Mouse (Mus musculus): ENCODE results near the gene Sbf2. TPM values are rescaled to one million over a fixed set of nuclear protein-coding genes. Genes with fewer than 3 reads are reported as not detected.
"Not testable (repeated sequence)": the region's sequence is repeated elsewhere in the genome, so short reads cannot be mapped to it uniquely, and the experiment has no call there.

Gene Sbf2
- polyA plus RNA-seq, 1 experiment from 2014 or later = 13.8 TPM

DNA sequence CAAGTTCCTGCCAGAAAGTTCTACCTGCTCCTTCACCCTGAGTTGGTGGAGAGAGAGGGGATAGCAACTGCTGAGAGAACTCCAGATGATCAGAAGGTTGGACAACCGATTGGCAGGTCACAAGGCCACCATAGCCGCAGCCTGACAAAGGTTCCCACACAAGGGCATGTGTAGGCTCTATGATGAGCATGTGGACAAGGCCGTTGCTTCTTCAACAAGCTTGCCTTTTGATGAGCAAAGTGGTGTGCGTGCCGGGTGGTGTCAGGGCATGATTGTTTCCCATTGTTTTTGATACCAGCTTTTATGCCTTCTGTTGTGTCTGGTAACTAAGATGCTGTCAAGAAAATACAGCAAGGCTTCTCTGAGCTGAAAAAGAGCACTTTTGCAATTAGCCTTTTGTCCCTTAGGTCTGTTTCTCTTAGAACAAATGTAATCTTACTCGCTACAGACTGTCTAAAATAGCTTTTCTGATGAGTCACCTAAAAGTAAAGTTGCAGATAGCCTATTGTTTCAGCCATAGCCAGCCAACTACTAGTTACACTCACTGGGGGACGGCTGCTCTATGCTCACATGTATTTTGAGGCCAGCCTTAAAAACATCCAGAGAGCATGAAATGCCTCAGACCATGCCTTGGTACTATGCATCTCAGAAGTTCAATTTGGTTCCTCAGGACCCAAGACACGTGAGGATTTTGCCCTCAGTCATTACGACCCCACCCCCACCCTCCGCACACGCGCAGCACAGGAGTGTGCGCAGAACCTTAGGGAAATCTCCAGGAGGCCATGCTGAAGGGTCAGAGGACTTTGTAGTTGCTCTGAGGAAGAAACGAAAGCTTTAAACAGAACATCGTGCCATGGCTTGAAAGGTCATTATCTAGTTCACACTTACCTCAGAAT lies 33.1 kb upstream of the Sbf2 start:
- H3K9ac ChIP-seq (ENCODE audit: low read depth, low read length) = no peak overlapping the region
- ATAC-seq (replicated peaks; ENCODE audit: low FRiP score) (no peak), DNase-seq (ENCODE audit: low spot score) (no peak)
- H3K4me2 ChIP-seq = no peak overlapping the region
- no peak overlapping the region for H3K4me3 ChIP-seq (ENCODE audit: low read depth, low read length)
- 74% methylated on average over 15 of the region's 15 CpGs for WGBS
- H3K27me3 ChIP-seq (replicated peaks; ENCODE audit: control insufficient read depth, insufficient read depth, low read length) = no peaks in the 10 kb centered on the region
- no peak overlapping the region for H3K27ac ChIP-seq (ENCODE audit: low read depth, low read length)
- H3K9me3 ChIP-seq (ENCODE audit: control insufficient read depth, low read length) = peaks cover 5% of the 10 kb centered on the region; the same call in 1 of the 2 replicates
- H3K4me1 ChIP-seq (replicated peaks; ENCODE audit: control insufficient read depth, insufficient read depth, low read length) = no peaks in the 10 kb centered on the region; the same call in 1 of the 2 replicates
- H3K36me3 ChIP-seq (ENCODE audit: control insufficient read depth, insufficient read depth, low read length) = no peaks in the 10 kb centered on the region; the same call in 1 of the 2 replicates

DNA sequence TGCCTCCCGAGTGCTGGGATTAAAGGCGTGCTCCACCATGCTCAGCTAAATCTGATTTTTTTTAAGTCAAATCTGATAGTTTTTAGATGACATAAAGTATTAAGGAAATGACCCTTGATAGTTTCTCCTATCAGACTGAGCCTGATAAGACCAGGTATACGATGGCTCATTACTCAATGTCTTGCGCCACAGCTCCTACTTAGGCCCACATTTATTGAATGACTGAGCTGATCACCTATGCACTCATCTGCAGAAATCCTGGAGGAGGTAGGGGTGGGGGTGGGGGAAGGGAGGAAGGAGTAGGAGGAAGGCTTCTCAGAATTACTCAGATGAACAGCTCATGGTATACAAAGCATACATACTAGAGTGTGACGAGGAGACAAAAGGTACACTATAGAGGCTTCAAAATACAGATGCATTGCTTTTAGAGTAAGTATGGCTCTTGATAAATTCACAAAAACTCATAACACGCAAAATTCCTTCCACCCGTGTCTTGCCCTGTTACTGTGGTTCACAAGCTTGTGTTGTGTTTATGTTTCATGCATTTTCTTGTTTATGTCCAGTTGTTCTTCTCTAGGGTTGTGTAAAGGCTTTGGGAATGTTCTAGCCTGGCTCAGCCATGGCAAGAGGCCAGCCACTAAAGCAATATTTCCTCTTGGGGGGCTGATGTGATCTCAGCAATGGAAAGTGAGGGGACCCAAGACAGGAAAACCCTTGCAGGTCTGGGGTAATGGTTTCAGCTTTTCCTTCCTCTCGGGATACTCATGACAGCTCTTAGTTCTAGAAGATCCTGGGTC lies 32.1 kb upstream of the Sbf2 start:
- H3K4me1 ChIP-seq (replicated peaks; ENCODE audit: control insufficient read depth, insufficient read depth, low read length) = no peaks in the 10 kb centered on the region; the same call in none of the 2 replicates
- no peaks in the 10 kb centered on the region; the same call in 1 of the 2 replicates for H3K36me3 ChIP-seq (ENCODE audit: control insufficient read depth, insufficient read depth, low read length)
- ATAC-seq (replicated peaks; ENCODE audit: low FRiP score) (no peak), DNase-seq (ENCODE audit: low spot score) (no peak)
- no peak overlapping the region for H3K27ac ChIP-seq (ENCODE audit: low read depth, low read length)
- no peak overlapping the region for H3K9ac ChIP-seq (ENCODE audit: low read depth, low read length)
- peaks cover 5% of the 10 kb centered on the region; the same call in 1 of the 2 replicates for H3K9me3 ChIP-seq (ENCODE audit: control insufficient read depth, low read length)
- H3K27me3 ChIP-seq (replicated peaks; ENCODE audit: control insufficient read depth, insufficient read depth, low read length) = no peaks in the 10 kb centered on the region
- no peak overlapping the region for H3K4me3 ChIP-seq (ENCODE audit: low read depth, low read length)
- WGBS = 78% methylated on average over 8 of the region's 8 CpGs
- H3K4me2 ChIP-seq = no peak overlapping the region

DNA sequence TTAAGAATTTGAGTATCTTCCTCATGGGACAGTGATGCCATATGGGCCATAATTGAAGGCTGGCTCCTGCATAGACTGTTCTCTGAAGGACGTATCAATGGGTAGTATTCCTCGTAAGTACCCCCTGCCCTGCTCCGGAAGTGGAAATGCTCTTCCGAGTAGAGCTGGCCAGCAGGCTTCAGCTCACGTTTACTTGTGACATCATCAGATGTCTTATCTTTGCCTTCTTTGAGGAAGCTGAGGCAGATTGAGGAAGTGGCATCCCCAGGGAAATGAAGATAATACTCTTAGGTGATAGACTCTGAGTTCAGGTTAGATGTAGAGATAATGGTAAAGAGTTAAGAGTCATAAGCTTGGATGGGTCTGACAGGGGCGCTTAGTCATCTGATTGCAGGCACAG lies 31.1 kb upstream of the Sbf2 start:
- no peak for ATAC-seq (replicated peaks; ENCODE audit: low FRiP score)
- 48% methylated on average over 6 of the region's 6 CpGs for WGBS
- no peaks in the 10 kb centered on the region for H3K27me3 ChIP-seq (replicated peaks; ENCODE audit: control insufficient read depth, insufficient read depth, low read length)
- no peak overlapping the region for H3K4me2 ChIP-seq
- H3K27ac ChIP-seq (ENCODE audit: low read depth, low read length) = no peak overlapping the region
- H3K9me3 ChIP-seq (ENCODE audit: control insufficient read depth, low read length) = peaks cover 5% of the 10 kb centered on the region; the same call in 1 of the 2 replicates
- H3K9ac ChIP-seq (ENCODE audit: low read depth, low read length) = no peak overlapping the region
- H3K36me3 ChIP-seq (ENCODE audit: control insufficient read depth, insufficient read depth, low read length) = no peaks in the 10 kb centered on the region; the same call in 1 of the 2 replicates
- DNase-seq (ENCODE audit: low spot score) = no peak
- no peaks in the 10 kb centered on the region; the same call in none of the 2 replicates for H3K4me1 ChIP-seq (replicated peaks; ENCODE audit: control insufficient read depth, insufficient read depth, low read length)
- no peak overlapping the region for H3K4me3 ChIP-seq (ENCODE audit: low read depth, low read length)

DNA sequence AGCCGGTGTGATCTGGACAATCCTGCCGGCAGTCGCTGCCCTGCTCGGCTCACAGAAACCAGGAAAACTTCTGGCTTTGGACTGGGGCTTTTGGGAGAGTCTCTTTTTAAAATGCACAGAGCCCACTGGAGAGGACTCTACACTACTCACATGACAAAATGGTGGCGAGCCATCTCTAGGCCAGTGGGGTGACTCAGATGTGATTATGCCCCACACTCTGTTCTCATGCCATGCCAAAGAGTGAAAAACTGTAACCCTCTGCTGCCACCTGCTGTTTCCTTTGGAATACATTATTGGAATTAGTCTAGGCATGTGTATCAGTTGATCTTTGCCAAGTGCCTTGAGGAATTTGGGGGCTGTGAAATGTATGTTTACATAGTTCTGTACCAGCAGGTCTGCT lies 30.6 kb upstream of the Sbf2 start:
- ATAC-seq (replicated peaks; ENCODE audit: low FRiP score) (no peak), DNase-seq (ENCODE audit: low spot score) (no peak)
- Histone ChIP-seq H3K27ac (ENCODE audit: low read depth, low read length) (no peak overlapping the region), H3K4me2 (no peak overlapping the region), H3K36me3 (ENCODE audit: control insufficient read depth, insufficient read depth, low read length) (no peaks in the 10 kb centered on the region; the same call in 1 of the 2 replicates), H3K27me3 (replicated peaks; ENCODE audit: control insufficient read depth, insufficient read depth, low read length) (no peaks in the 10 kb centered on the region), H3K9ac (ENCODE audit: low read depth, low read length) (no peak overlapping the region), H3K4me3 (ENCODE audit: low read depth, low read length) (no peak overlapping the region), H3K4me1 (replicated peaks; ENCODE audit: control insufficient read depth, insufficient read depth, low read length) (no peaks in the 10 kb centered on the region; the same call in none of the 2 replicates), H3K9me3 (ENCODE audit: control insufficient read depth, low read length) (peaks cover 5% of the 10 kb centered on the region; the same call in 1 of the 2 replicates)
- WGBS = 72% methylated on average over 5 of the region's 5 CpGs

DNA sequence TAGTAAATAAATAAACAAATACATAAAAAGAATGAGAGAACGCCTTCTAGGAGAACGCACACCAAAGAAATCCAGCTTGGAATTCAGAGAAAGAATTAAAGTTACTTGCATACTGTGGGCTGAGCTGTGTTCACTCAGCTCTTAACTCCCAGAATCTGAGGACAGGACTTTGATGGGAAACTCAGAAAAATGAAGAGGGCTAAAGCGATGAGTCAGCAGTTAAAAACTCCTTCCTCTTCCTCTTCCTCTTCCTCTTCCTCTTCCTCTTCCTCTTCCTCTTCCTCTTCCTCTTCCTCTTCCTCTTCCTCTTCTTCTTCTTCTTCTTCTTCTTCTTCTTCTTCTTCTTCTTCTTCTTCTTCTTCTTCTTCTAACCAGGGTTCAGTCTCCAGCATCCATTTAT lies 25.2 kb upstream of the Sbf2 start:
- 92% methylated on average over 3 of the region's 3 CpGs for WGBS
- DNase-seq (ENCODE audit: low spot score); H3K4me1 ChIP-seq (replicated peaks; ENCODE audit: control insufficient read depth, insufficient read depth, low read length); H3K27ac ChIP-seq (ENCODE audit: low read depth, low read length); H3K36me3 ChIP-seq (ENCODE audit: control insufficient read depth, insufficient read depth, low read length); ATAC-seq (replicated peaks; ENCODE audit: low FRiP score); H3K4me3 ChIP-seq (ENCODE audit: low read depth, low read length); H3K9me3 ChIP-seq (ENCODE audit: control insufficient read depth, low read length); H3K27me3 ChIP-seq (replicated peaks; ENCODE audit: control insufficient read depth, insufficient read depth, low read length); H3K4me2 ChIP-seq; H3K9ac ChIP-seq (ENCODE audit: low read depth, low read length): not testable (repeated sequence)

DNA sequence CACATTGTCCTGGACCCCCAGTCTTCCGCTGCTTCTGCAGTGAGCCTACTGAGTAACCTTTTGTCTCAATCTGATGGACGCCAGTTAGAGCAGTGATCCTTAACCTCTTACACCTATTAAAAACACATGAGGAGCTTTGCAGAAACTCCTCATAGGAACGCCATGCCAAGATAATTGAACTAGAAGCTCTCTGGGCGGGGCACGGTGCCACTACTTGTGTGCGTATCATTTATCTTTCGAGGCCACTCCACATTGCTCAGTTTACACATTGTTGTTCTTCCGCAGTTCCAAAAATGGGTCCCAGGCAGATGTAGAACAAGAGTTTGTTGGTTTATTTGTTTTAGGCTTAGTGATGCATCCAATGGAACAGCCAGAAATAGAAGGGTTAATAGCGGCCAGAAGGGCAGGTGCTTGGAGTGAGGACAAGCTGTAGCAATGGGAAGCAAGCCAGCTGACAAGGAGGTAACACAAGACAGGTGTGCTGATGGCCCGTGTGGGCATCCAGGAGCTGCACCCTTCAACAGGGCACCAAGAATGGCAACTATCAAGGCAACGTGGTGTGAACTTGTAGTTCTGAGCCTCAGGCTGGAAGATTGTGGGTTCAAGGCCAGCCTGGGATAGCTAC lies 24.7 kb upstream of the Sbf2 start:
- Histone ChIP-seq H3K27me3 (replicated peaks; ENCODE audit: control insufficient read depth, insufficient read depth, low read length) (no peaks in the 10 kb centered on the region), H3K4me2 (no peak overlapping the region), H3K27ac (ENCODE audit: low read depth, low read length) (no peak overlapping the region), H3K9me3 (ENCODE audit: control insufficient read depth, low read length) (no peaks in the 10 kb centered on the region), H3K36me3 (ENCODE audit: control insufficient read depth, insufficient read depth, low read length) (no peaks in the 10 kb centered on the region), H3K9ac (ENCODE audit: low read depth, low read length) (no peak overlapping the region), H3K4me1 (replicated peaks; ENCODE audit: control insufficient read depth, insufficient read depth, low read length) (no peaks in the 10 kb centered on the region; the same call in 1 of the 2 replicates), H3K4me3 (ENCODE audit: low read depth, low read length) (no peak overlapping the region)
- 83% methylated on average over 11 of the region's 11 CpGs for WGBS
- ATAC-seq (replicated peaks; ENCODE audit: low FRiP score) (no peak), DNase-seq (ENCODE audit: low spot score) (no peak)

DNA sequence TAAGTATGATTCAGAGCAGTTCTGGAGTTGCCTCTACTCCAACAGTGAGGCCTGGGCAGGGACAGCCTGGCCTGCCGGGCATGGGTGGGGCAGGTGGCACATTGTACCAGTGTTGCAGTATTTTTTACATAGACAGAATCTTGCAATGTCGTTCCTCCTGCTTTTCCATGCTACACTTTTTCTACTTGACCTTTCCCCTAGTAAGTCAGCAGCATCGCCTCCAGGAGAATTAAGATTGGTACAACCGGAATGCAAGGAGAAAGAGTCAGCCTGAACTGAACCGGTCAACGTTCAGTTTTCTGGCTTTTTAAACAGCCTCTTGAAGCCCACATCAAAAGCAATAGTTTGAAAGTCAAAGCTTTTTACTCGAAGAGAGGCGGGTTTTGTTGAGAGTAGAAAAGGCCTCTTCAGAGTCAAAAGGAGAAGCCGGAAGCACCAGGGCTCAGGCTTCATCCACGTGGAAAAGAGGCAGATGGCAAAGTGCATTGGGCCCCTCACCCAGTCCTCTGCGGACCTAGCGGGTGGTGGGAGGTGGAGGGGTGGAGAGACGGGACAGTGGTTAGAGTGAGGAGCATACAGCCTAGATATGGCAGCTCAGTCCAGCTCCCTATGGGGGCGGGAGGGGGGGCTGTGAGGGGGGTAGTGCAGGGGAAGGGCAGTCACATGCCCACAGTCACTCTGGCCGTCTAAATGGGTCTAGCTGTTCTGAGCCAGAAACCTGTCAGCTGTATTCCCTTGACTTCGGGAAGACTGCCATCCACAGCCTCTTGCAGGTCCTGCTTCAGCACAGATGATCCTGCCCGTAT lies 23.8 kb upstream of the Sbf2 start:
- Histone ChIP-seq H3K4me1 (replicated peaks; ENCODE audit: control insufficient read depth, insufficient read depth, low read length) (no peaks in the 10 kb centered on the region; the same call in 1 of the 2 replicates), H3K36me3 (ENCODE audit: control insufficient read depth, insufficient read depth, low read length) (no peaks in the 10 kb centered on the region), H3K27ac (ENCODE audit: low read depth, low read length) (no peak overlapping the region), H3K9me3 (ENCODE audit: control insufficient read depth, low read length) (no peaks in the 10 kb centered on the region), H3K4me2 (no peak overlapping the region), H3K27me3 (replicated peaks; ENCODE audit: control insufficient read depth, insufficient read depth, low read length) (no peaks in the 10 kb centered on the region), H3K9ac (ENCODE audit: low read depth, low read length) (no peak overlapping the region), H3K4me3 (ENCODE audit: low read depth, low read length) (no peak overlapping the region)
- DNase-seq (ENCODE audit: low spot score) = no peak
- 63% methylated on average over 17 of the region's 17 CpGs for WGBS
- no peak for ATAC-seq (replicated peaks; ENCODE audit: low FRiP score)

DNA sequence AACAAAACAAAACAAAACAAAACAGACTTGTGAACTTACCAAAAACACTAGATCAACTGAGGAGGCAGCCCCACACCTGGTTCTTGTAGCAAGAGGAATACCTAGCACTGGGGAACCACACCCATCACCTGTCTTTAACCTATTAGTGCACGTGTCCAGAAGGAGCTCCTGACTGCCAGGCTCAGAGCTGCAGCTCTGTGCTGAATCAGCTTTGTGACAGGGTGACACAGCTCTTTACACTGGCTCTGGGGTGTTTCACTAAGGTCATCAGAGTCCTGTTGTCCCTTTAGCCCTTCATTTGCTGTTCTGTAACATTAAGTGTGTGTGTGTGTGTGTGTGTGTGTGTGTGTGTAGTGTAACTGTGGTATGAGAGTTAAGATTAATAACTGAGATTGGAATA lies 21.8 kb upstream of the Sbf2 start:
- no peak for DNase-seq (ENCODE audit: low spot score)
- H3K4me3 ChIP-seq (ENCODE audit: low read depth, low read length) = no peak overlapping the region
- H3K27me3 ChIP-seq (replicated peaks; ENCODE audit: control insufficient read depth, insufficient read depth, low read length) = peaks cover 6% of the 10 kb centered on the region
- no peaks in the 10 kb centered on the region for H3K9me3 ChIP-seq (ENCODE audit: control insufficient read depth, low read length)
- no peak for ATAC-seq (replicated peaks; ENCODE audit: low FRiP score)
- H3K36me3 ChIP-seq (ENCODE audit: control insufficient read depth, insufficient read depth, low read length) = no peaks in the 10 kb centered on the region
- WGBS = 23% methylated on average over 1 of the region's 1 CpGs
- H3K9ac ChIP-seq (ENCODE audit: low read depth, low read length) = no peak overlapping the region
- H3K4me1 ChIP-seq (replicated peaks; ENCODE audit: control insufficient read depth, insufficient read depth, low read length) = no peaks in the 10 kb centered on the region
- no peak overlapping the region for H3K27ac ChIP-seq (ENCODE audit: low read depth, low read length)
- H3K4me2 ChIP-seq = no peak overlapping the region

Measured in liver, embryonic 11.5 days (tissue).